Mouse (Mus musculus): Measurements from ENCODE around the gene Olfr1051.

DNA sequence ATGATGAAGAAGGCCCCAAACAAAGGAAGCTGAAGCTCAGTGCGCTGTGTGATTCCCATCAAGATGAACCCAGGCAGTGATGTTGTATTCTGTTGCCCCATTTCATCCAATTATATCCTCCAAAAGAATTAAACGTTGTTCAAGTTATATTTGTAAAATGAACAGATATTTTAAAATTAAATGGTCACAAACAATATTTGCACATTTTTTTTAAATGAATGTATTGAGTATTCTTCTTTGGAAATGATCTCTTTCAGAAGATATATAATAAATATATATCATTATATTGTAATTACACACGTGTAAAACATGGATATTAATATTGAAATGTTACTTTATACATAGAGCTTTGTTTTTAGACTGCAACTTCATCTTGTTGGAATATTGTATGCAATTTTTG is 36.3 kb upstream of the Olfr1051 start, which contains the start of gene Olfr1053:
- TF ChIP-seq POLR2A (IDR thresholded peaks at IDR 0.05; ENCODE audit: low read depth, low read length) (no peak), CTCF (conservative IDR thresholded peaks at IDR 0.05; ENCODE audit: insufficient read depth, insufficient read length, low read depth, low read length) (no peak)

Measured in kidney, adult 2 months (tissue).